12 mouse cellular contexts compared by ENCODE assay signal in the genomic region with DNA sequence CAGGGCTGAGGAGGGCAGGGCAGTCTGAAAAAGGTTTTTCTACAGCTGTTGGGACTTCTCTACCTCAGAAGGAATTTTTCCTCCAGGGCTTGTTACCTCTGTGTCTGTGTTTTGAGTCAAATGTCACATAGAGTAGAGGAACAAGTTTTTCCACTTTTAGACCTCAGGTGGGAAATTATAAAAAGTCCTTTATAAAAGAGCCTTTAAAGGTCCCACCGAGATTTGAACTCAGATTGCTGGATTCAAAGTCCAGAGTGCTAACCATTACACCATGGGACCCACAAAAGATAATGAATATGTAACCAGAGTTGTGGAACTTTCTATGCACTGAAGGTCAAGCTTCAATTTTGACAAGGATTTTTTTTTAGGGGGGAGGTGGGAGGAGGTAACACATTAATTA. TPM values are rescaled to one million over a fixed set of nuclear protein-coding genes. Genes with fewer than 3 reads are reported as not detected.
DNase-seq lines count a peak whose midpoint lies in the region; ATAC-seq lines count a peak whose summit lies in the region.
"Had no signal": no experiment of that assay in that cellular context is flagged by ENCODE, and none has a peak within 500 bp of the region (broad histone marks: within the 10 kb centered on the region; RNA-seq: fewer than 3 reads in every experiment).

No protein-coding gene starts in this region.

- H3K4me2 ChIP-seq in limb, embryonic 12.5 days: peak overlapping the region; percentile 36

- H3K9me3 ChIP-seq in heart, embryonic 10.5 days: no peaks in the 10 kb centered on the region
- no peaks in the 10 kb centered on the region for H3K9me3 ChIP-seq in limb, embryonic 12.5 days

- H3K4me1 ChIP-seq in heart, embryonic 10.5 days: peaks cover 3% of the 10 kb centered on the region; the same call in 1 of the 2 replicates
- H3K4me1 ChIP-seq in limb, embryonic 12.5 days (replicated peaks): 0 out of 2 replicates have a peak, but pooled peaks cover 4% of the 10 kb centered on the region

- WGBS in heart, embryonic 10.5 days: 0% methylated on average over 1 of the region's 1 CpGs
- WGBS in limb, embryonic 12.5 days: 0% methylated on average over 1 of the region's 1 CpGs

- H3K9ac ChIP-seq in limb, embryonic 12.5 days (replicated peaks): no peak overlapping the region

- H3K36me3 ChIP-seq in heart, embryonic 10.5 days: no peaks in the 10 kb centered on the region
- H3K36me3 ChIP-seq in limb, embryonic 12.5 days: no peaks in the 10 kb centered on the region

- peak overlapping the region; percentile 53 for H3K4me3 ChIP-seq in heart, embryonic 10.5 days
- 0 out of 2 replicates have a peak overlapping the region, but pooled peaks have one; percentile 1 for H3K4me3 ChIP-seq in limb, embryonic 12.5 days (replicated peaks)
- H3K4me3 ChIP-seq: megakaryocyte, embryonic 14.5 days had no signal

- ATAC-seq in limb, embryonic 12.5 days (ENCODE audit: insufficient number of reproducible peaks, insufficient read depth, low FRiP score, low TSS enrichment, low read depth): no peak

- H3K27ac ChIP-seq in heart, embryonic 10.5 days: no peak overlapping the region
- H3K27ac ChIP-seq in limb, embryonic 12.5 days: no peak overlapping the region

- no peaks in the 10 kb centered on the region for H3K27me3 ChIP-seq in heart, embryonic 10.5 days (ENCODE audit: insufficient read depth, poor library complexity, severe bottlenecking)
- no peaks in the 10 kb centered on the region for H3K27me3 ChIP-seq in limb, embryonic 12.5 days

- DNase-seq in heart, embryonic 10.5 days (ENCODE audit: low spot score): peak; percentile 69
- DNase-seq in heart, adult 9 months (ENCODE audit: low spot score in 2 of 2): no peak
- DNase-seq in retina, postnatal 1 day: peak; percentile 23
- DNase-seq in retina, embryonic 14.5 days (ENCODE audit: low spot score): no peak
- DNase-seq in spleen, postnatal 4 days (ENCODE audit: low spot score in 2 of 2): no peak
- no peak for DNase-seq in thymus, adult 18-20 months
- no peak for DNase-seq in B cell, adult 2 months
- DNase-seq: adrenal gland, postnatal 25 days; spleen, adult 18-20 months had no signal

RNA-seq across cellular contexts. Expression of gene Gpx5, which starts 24.3 kb away (rescaled TPM):
- polyA plus RNA-seq in heart, embryonic 10.5 days (2016; fragmentation: Nextera tagmentation; extraction: Ambion mirVana): not detected in 2 replicates
- polyA plus RNA-seq in limb, embryonic 12.5 days (2016; fragmentation: Nextera tagmentation; extraction: Ambion mirVana): not detected in 2 replicates
- polyA plus RNA-seq: erythroblast, embryonic 14.5 days had no signal

RNA-seq across cellular contexts. Expression of gene Gpx6, which starts 43.7 kb away (rescaled TPM):
- not detected in 2 replicates for polyA plus RNA-seq in heart, embryonic 10.5 days (2016; fragmentation: Nextera tagmentation; extraction: Ambion mirVana)
- 0.60 and 0.73 TPM in 2 replicates for polyA plus RNA-seq in limb, embryonic 12.5 days (2016; fragmentation: Nextera tagmentation; extraction: Ambion mirVana)
- polyA plus RNA-seq: erythroblast, embryonic 14.5 days had no signal

Comparison
In these comparisons a context has a peak if more than half of its experiments do, and no peak if none do; other contexts are left out.
1. DNase-seq: peak in heart, embryonic 10.5 days (single experiment) and retina, postnatal 1 day (single experiment); none in heart, adult 9 months (0 of 2), retina, embryonic 14.5 days (single experiment), spleen, postnatal 4 days (0 of 2), thymus, adult 18-20 months (0 of 2) and B cell, adult 2 months (0 of 2).